Mouse (Mus musculus): ENCODE results near the gene Phkb. TPM values are rescaled to one million over a fixed set of nuclear protein-coding genes. Genes with fewer than 3 reads are reported as not detected.

The Phkb gene
- polyA plus RNA-seq, 1 experiment from 2014 or later: 32.5 TPM

- ChIA-PET CTCF (no interaction called here), POLR2A (no interaction called here)
- in situ Hi-C loops (cut with MboI; ENCODE audit: low pct_unique_long_range_greater_than_20kb): no loop called here
- DNase-seq (ENCODE audit: low read depth, low spot score): no peak
- TF ChIP-seq CTCF (IDR thresholded peaks at IDR 0.05): no peak
- H3K27me3 ChIP-seq: no peaks in the 10 kb centered on the region
- ATAC-seq: no peak
Observed at GRCm38 (mm10) chr8:86087468-86087867, 246.7 kb downstream of the Phkb start.

GRCm38 (mm10) chr8:86090666-86091065 is 249.9 kb downstream of the Phkb start:
- CTCF ChIA-PET: no interaction called here
- in situ Hi-C loops (cut with MboI; ENCODE audit: low pct_unique_long_range_greater_than_20kb): no loop called here
- ATAC-seq (no peak), DNase-seq (ENCODE audit: low read depth, low spot score) (no peak)
- no peaks in the 10 kb centered on the region for H3K27me3 ChIP-seq
- TF ChIP-seq CTCF (IDR thresholded peaks at IDR 0.05): no peak
- POLR2A ChIA-PET: no interaction called here

Other genes starting within 250 kb of the Phkb start
- 17.9 TPM for gene Neto2, start 140.0 kb upstream of the Phkb start, polyA plus RNA-seq (2021)
- gene Itfg1, start within 50 bp of the Phkb start, polyA plus RNA-seq (2021): 111 TPM

All from Patski (cell line).